Mouse (Mus musculus) brown adipose tissue, adult 24 weeks (tissue): ENCODE measurements at regions not wholly inside any gene's neighbourhood (a gene's known extent, or its start where the extent isn't known, plus 50 kb on each side); places are given as distances from the start of the nearest gene placed in this dataset.

Experiments
- H3K27ac ChIP-seq: fragments of 200-500 bp; replicated peaks from 2 replicates; pipeline ENCODE4 v1.5.1; 2012; ENCODE audit warnings: low read depth, mild to moderate bottlenecking, low read length
- H3K4me1 ChIP-seq: fragments of 200-500 bp; 2 replicates; pipeline ENCODE4 v1.6.1; 2012; ENCODE audit warnings: low read length, mixed read lengths; ENCODE audit not compliant: control insufficient read depth, insufficient read depth, insufficient read length
- H3K4me3 ChIP-seq: fragments of 200-500 bp; 2 replicates; pipeline ENCODE4 v1.5.1; 2012; ENCODE audit warnings: low read depth, mild to moderate bottlenecking, low read length, moderate library complexity; ENCODE audit not compliant: insufficient read depth

- no peak overlapping the region for H3K27ac ChIP-seq
- no peaks in the 10 kb centered on the region for H3K4me1 ChIP-seq
- H3K4me3 ChIP-seq: no peak overlapping the region
Measured at GRCm38 (mm10) chr4:7206987-7207386, 1031.9 kb downstream of the Car8 start.

DNA sequence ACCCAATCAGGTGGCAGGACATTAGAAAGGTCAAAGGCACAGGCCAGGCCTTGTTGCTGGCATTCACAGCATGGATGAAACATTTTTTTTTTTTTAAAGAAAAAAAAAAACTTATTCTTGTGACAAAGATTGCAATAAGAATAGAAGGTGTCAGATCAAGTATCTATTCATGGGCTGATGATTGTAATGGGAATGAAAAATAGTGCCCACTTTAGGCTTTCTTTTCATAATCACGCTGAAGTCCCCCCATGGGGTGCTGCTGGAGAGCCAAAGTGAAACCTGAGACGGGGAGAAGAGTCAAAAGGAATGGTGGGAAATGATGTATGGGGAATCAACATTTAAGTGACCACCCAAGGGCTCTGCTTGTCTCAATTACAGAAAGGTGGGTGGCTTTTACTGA lies 1037.0 kb downstream of the Car8 start:
- Histone ChIP-seq H3K4me1 (no peaks in the 10 kb centered on the region), H3K4me3 (no peak overlapping the region), H3K27ac (no peak overlapping the region)

GRCm38 (mm10) chr4:7199941-7200340 lies 1038.9 kb downstream of the Car8 start:
- H3K4me1 ChIP-seq: no peaks in the 10 kb centered on the region
- H3K27ac ChIP-seq: no peak overlapping the region
- H3K4me3 ChIP-seq: no peak overlapping the region

- Histone ChIP-seq H3K4me1 (no peaks in the 10 kb centered on the region), H3K27ac (no peak overlapping the region), H3K4me3 (no peak overlapping the region)
Measured at GRCm38 (mm10) chr4:7199052-7199451, 1039.8 kb downstream of the Car8 start.

- H3K27ac ChIP-seq: no peak overlapping the region
- H3K4me3 ChIP-seq: no peak overlapping the region
- no peaks in the 10 kb centered on the region for H3K4me1 ChIP-seq
Measured at GRCm38 (mm10) chr4:7196570-7196969, 1042.3 kb downstream of the Car8 start.

GRCm38 (mm10) chr4:7195619-7196018 lies 1043.2 kb downstream of the Car8 start:
- Histone ChIP-seq H3K4me1 (no peaks in the 10 kb centered on the region), H3K27ac (no peak overlapping the region), H3K4me3 (no peak overlapping the region)

DNA sequence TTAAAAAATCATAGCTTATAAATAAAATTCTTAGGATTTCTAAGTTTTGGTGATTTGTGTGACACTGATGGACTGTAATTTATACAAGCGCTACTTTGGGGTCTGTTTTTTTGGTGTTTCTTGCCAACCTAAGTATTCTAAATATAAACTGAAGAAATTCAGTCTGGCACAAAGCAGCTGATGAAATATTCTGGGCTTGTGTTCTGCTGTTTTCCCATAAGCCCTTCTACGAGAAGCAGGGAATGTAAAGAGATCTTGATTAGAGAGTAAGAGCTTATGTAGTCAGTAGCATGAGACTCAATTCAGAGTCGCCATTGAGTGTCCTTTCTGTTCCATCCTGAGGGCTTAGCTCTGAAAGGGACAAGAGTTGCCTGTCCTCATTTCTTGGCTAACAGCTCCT lies 1046.9 kb downstream of the Car8 start:
- Histone ChIP-seq H3K4me1 (no peaks in the 10 kb centered on the region), H3K4me3 (no peak overlapping the region), H3K27ac (no peak overlapping the region)

- H3K4me1 ChIP-seq: no peaks in the 10 kb centered on the region
- H3K27ac ChIP-seq: no peak overlapping the region
- H3K4me3 ChIP-seq: no peak overlapping the region
Measured at GRCm38 (mm10) chr4:7191228-7191627, 1047.6 kb downstream of the Car8 start.

- Histone ChIP-seq H3K4me3 (no peak overlapping the region), H3K4me1 (no peaks in the 10 kb centered on the region), H3K27ac (no peak overlapping the region)
Measured at GRCm38 (mm10) chr4:7175030-7175429, 1063.8 kb downstream of the Car8 start.

GRCm38 (mm10) chr4:7172528-7173306 lies 1066.1 kb downstream of the Car8 start:
- H3K4me1 ChIP-seq: no peaks in the 10 kb centered on the region
- H3K4me3 ChIP-seq: no peak overlapping the region
- H3K27ac ChIP-seq: no peak overlapping the region

DNA sequence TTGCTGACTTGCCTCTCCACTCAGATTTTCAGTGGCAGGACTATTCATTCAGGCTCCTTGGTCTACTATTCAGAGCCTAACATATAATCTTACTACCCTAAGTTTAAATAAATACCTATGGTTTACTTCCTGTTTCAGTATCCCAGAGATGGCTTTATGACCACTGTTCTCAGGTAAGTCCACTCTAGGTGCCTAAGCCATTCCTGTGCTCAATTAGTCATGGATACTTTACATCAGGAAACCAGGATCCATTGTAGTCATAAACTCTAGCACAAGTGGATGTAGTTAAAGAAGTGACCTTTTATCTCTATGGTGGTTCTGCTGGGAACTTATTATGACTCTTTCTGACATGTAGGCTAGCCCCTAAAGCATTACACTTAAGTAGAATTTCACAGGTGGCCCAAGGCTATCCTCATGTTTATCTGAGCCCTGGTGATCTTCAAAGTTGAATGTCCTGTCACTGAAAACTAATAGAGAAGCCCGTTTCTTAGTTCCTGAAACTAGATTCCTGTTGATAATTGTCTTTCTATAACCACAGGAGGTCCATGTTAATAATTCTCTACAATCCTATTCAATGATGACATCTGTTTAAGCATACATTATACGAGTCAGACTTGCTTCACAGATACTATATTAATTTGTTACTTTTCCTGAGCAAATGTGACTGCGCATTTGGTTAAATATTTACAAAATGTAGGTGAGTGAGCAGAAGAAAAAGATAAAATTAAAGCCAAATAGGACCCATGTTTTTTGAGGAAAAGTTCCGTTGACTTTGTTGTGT lies 1067.0 kb downstream of the Car8 start:
- Histone ChIP-seq H3K27ac (no peak overlapping the region), H3K4me1 (no peaks in the 10 kb centered on the region), H3K4me3 (no peak overlapping the region)

DNA sequence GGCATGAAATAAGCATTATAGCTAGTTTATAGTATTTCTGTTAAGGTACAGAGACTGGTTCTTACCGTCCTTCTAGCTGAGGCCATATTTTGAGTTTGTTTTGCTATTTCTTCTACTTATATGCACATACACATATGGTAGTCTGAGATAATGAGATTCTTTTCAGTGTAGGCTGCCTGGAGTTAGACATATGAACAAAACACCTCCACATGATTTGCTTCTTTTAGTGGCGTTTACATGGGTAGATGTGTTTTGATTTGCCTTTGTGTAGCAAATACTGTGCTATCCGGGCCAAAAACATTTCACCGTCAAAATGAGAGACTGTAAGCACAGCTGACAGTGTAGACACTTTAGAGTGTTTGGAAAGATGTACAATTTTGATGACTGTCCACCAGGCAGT lies 1077.4 kb downstream of the Car8 start:
- no peak overlapping the region for H3K27ac ChIP-seq
- H3K4me1 ChIP-seq: no peaks in the 10 kb centered on the region

GRCm38 (mm10) chr4:7157883-7158282 lies 1081.0 kb downstream of the Car8 start:
- Histone ChIP-seq H3K4me1 (no peaks in the 10 kb centered on the region), H3K27ac (no peak overlapping the region), H3K4me3 (no peak overlapping the region)

More for the DNA sequence above, 1077.4 kb downstream of the Car8 start:
- H3K4me3 ChIP-seq: no peak overlapping the region

DNA sequence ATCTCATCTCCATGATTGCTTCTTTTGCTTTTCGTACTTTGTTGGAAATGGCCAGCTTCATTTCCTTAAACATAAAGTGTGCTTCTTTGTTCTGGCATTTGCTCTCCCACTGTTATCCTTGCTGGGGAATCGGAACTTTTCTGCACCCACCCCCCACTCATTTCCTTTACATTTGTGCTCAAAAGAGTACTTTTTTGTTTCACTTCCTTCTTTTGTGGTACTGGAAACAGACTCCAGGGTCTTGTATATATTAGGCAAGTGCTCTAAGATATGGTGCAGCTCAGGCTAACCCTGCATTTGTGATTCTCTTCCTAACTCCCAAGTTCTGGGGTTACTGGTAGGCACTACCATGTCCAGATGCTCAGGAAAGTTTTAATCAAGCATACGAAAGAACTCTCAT lies 1084.6 kb downstream of the Car8 start:
- Histone ChIP-seq H3K4me3 (no peak overlapping the region), H3K27ac (no peak overlapping the region), H3K4me1 (no peaks in the 10 kb centered on the region)

- H3K27ac ChIP-seq: no peak overlapping the region
- no peak overlapping the region for H3K4me3 ChIP-seq
- no peaks in the 10 kb centered on the region for H3K4me1 ChIP-seq
Measured at GRCm38 (mm10) chr4:7153835-7154234, 1085.0 kb downstream of the Car8 start.

- no peaks in the 10 kb centered on the region for H3K4me1 ChIP-seq
- no peak overlapping the region for H3K27ac ChIP-seq
- no peak overlapping the region for H3K4me3 ChIP-seq
Measured at GRCm38 (mm10) chr4:7145756-7146155, 1093.1 kb downstream of the Car8 start.
